Mouse (Mus musculus) midbrain, embryonic 12.5 days (tissue): ENCODE results near the gene Trim46. TPM values are rescaled to one million over a fixed set of nuclear protein-coding genes. Genes with fewer than 3 reads are reported as not detected.

Experiments
- ATAC-seq: fragments of 200-750 bp; cut with Nextera tagmentation; 2 replicates; pipeline ENCODE4 v1.8.0; 2017; ENCODE audit warnings: low read depth, moderate TSS enrichment, moderate library complexity; ENCODE audit not compliant: low FRiP score
- H3K27ac ChIP-seq: fragments of 300-500 bp; sonication (generic); replicated peaks from 2 replicates; pipeline ENCODE4 v1.5.1; 2016; ENCODE audit warnings: mild to moderate bottlenecking
- H3K27me3 ChIP-seq: fragments of 300-500 bp; sonication (generic); 2 replicates; pipeline ENCODE4 v1.6.1; 2016; ENCODE audit warnings: mild to moderate bottlenecking
- H3K36me3 ChIP-seq: fragments of 300-500 bp; sonication (generic); 2 replicates; pipeline ENCODE4 v1.6.1; 2016
- H3K4me1 ChIP-seq: fragments of 300-500 bp; sonication (generic); 2 replicates; pipeline ENCODE4 v1.6.1; 2016
- H3K4me2 ChIP-seq: fragments of 300-500 bp; sonication (generic); replicated peaks from 2 replicates; pipeline ENCODE4 v1.6.1; 2016; ENCODE audit warnings: mild to moderate bottlenecking, moderate library complexity
- H3K4me3 ChIP-seq: fragments of 300-500 bp; sonication (generic); 2 replicates; pipeline ENCODE4 v1.5.1; 2016; ENCODE audit warnings: mild to moderate bottlenecking
- H3K9ac ChIP-seq: fragments of 300-500 bp; sonication (generic); replicated peaks from 2 replicates; pipeline ENCODE4 v1.6.1; 2016; ENCODE audit warnings: mild to moderate bottlenecking, moderate library complexity
- H3K9me3 ChIP-seq: fragments of 300-500 bp; sonication (generic); 2 replicates; pipeline ENCODE4 v1.6.1; 2016; ENCODE audit warnings: mild to moderate bottlenecking
- WGBS: fragments of 180-500 bp; shearing (Covaris S2); methylation state at CpG from one replicate; pipeline ENCODE4 v1.1.7; 2016; 5-methylcytosine and 5-hydroxymethylcytosine counted together
- polyA plus RNA-seq: library from polyadenylated mRNA; unstranded; fragments of >200 nt; fragmentation: Nextera tagmentation; extraction: Ambion mirVana; gene quantifications from 2 replicates; pipeline ENCODE4 v1.2.1, GENCODE M21; 2016

Trim46 gene
- polyA plus RNA-seq, 1 experiment from 2014 or later = 25.1 TPM

DNA sequence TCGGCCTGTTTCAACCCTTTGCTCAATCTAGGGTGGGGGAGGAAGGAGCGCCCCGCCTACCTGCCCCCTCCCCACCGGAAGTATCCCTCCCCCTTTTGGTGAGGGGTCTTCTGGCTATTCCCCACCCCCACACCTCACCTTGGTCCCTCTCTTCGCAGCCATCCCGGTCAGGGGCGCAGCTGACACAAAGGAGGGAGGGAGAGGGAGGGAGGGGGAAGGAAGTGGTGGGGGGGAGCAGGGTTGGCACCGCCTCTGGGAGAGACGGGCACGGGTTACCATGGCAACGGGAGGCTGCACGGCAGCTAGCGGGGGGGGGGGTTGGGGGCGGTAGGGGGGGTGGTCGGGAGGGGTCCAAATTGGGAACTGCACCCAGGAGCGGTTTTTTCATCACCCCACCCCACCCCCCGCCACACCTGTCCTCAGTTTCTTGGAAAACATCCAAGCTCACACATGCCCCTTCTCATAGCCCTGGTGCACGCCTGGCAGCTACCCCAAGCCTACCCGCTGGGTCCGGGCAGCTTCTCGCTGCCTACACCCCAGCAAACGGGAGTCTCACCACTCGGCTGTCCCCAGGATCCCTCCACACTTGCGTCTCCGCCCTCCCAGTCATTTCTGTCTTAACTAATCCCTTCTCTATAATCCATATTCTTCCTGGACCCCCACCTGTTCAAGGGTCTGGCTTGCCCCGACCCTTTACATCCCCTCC is 974 bp downstream of the Trim46 start:
- H3K9ac ChIP-seq = peak overlapping the region; percentile 71
- 0% methylated on average over 14 of the region's 26 CpGs for WGBS
- H3K36me3 ChIP-seq = peaks cover 17% of the 10 kb centered on the region
- no peaks in the 10 kb centered on the region for H3K9me3 ChIP-seq
- H3K27me3 ChIP-seq = peaks cover 12% of the 10 kb centered on the region; the same call in 1 of the 2 replicates
- H3K4me3 ChIP-seq = peak overlapping the region; percentile 78
- peak; percentile 41 for ATAC-seq
- peak overlapping the region; percentile 90 for H3K27ac ChIP-seq
- H3K4me1 ChIP-seq = peaks cover 47% of the 10 kb centered on the region
- peak overlapping the region; percentile 91 for H3K4me2 ChIP-seq

DNA sequence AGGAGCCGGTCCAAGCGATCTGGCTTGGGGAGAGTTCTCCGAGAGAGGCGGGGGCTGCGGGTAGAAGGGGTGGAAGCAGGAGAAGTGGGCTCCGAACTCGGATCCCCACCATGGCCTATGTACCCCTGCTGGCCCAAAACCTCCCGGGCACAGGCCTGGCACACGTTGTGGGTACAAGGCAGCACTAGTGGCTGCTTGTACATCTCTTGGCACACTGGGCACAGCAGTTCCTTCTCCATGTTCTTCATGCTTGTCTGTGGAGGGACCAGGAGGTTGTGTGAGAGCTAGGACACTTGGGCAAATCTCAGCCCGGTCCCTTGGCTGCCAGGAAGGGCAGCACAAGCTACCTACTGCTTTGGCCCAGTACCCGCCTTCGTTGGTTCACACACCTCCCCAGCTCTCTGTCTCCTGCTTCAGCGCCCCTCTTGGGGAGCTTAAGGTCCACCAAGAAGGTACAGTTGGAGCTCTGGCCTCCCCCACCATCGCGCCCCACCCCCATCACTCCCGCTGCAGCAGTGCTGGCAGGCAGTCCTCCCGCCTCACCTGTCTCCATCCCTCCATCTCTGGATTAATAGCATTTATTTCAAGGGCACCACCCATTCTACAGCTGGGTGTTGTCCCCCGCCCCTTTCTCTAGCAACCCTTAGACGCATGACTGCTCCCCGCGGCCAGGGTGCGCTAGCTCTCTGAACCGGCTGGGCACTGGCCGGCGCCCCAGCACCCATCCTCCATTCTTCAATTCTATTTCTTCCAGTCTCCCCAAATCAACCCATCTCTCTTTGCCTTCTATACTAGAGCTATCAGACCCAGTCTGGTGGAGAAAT is 1.7 kb downstream of the Trim46 start:
- Histone ChIP-seq H3K36me3 (peaks cover 21% of the 10 kb centered on the region), H3K9ac (peak overlapping the region; percentile 71), H3K4me3 (peak overlapping the region; percentile 78), H3K27ac (peak overlapping the region; percentile 90), H3K27me3 (peaks cover 8% of the 10 kb centered on the region; the same call in 1 of the 2 replicates), H3K4me2 (peak overlapping the region; percentile 91), H3K4me1 (peaks cover 47% of the 10 kb centered on the region), H3K9me3 (no peaks in the 10 kb centered on the region)
- peak; percentile 9 for ATAC-seq
- WGBS = 10% methylated on average over 25 of the region's 25 CpGs

DNA sequence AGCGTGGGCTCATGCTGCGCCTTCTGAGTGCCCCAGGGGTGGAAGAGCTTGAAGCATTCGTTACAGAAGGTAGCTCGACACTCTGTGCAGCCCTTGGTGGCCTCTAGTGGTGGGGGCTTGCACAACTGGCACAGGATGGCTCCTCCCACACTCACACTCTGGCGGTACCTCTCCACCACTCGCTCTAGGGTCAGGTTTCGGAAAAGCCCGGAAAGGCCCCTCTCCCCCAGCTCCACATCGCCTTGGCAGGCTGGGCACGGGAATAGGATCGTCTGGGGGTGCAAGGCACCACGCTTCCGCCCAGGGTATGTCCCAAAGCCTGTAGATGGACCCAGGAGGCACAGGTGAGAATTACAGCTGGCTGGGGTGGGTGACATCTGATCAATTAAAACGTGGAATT is 2.5 kb downstream of the Trim46 start:
- WGBS = 13% methylated on average over 14 of the region's 14 CpGs
- H3K4me3 ChIP-seq = peak overlapping the region; percentile 78
- H3K27me3 ChIP-seq = peaks cover 8% of the 10 kb centered on the region; the same call in 1 of the 2 replicates
- H3K27ac ChIP-seq = peak overlapping the region; percentile 90
- H3K4me1 ChIP-seq = peaks cover 47% of the 10 kb centered on the region
- ATAC-seq = peak; percentile 23; the same call in 1 of the 2 replicates
- H3K9ac ChIP-seq = peak overlapping the region; percentile 71
- peaks cover 26% of the 10 kb centered on the region for H3K36me3 ChIP-seq
- H3K4me2 ChIP-seq = peak overlapping the region; percentile 91
- H3K9me3 ChIP-seq = no peaks in the 10 kb centered on the region

DNA sequence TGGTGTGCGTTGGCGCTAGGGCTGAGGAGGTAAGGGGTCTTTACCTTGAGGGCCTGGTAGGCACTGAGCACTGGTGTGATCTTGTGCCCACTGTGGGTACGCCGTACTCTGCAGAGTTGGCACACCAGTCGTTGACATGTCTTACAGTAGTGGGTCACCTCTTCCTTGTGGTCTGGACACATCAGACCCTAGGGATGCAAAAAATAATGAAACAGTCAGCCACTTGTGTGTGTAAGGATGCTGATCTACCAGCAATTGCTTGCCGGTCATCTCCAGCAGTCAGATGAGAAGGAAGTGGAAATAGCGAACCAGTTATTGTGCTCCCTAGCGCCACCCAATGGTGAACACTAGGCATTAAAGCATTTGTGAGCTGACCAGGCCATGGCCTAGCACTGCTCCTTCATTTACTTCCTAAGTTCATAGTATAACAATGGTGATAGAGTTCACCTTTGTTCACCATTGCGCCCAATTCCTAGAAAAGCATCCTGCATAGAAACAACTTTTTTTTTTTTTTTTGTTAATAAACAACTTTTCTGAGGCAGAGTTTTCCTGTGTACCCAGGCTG is 3.7 kb downstream of the Trim46 start:
- Histone ChIP-seq H3K27ac (no peak overlapping the region), H3K4me1 (peaks cover 43% of the 10 kb centered on the region), H3K4me2 (no peak overlapping the region), H3K9ac (no peak overlapping the region), H3K27me3 (peaks cover 8% of the 10 kb centered on the region; the same call in 1 of the 2 replicates), H3K4me3 (no peak overlapping the region), H3K9me3 (no peaks in the 10 kb centered on the region), H3K36me3 (peaks cover 38% of the 10 kb centered on the region)
- ATAC-seq = no peak
- WGBS = 74% methylated on average over 9 of the region's 9 CpGs

DNA sequence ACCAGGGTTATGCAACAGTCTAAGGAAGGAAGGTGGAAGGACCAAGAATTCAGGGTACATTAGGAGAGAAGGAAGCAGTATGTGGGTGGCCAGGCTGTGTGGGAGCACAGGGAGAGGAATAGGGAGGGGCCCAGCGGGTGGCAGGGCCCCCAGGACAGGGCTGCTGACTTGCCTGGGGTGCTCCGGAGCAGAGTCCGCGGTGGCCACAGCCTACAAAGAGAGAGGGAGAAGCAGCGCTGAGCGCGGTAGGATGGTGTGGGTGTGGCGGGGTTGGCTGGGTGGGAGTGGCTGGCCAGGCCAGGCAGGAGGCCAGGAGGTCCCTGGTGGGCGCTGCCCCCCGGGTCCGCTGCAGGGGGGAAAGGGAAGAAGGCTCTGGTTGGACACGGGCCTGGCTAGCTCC is 7.6 kb downstream of the Trim46 start:
- Histone ChIP-seq H3K9ac (no peak overlapping the region), H3K4me2 (no peak overlapping the region), H3K4me1 (peaks cover 11% of the 10 kb centered on the region), H3K27me3 (no peaks in the 10 kb centered on the region), H3K9me3 (no peaks in the 10 kb centered on the region), H3K27ac (no peak overlapping the region), H3K4me3 (no peak overlapping the region), H3K36me3 (peaks cover 74% of the 10 kb centered on the region)
- no peak for ATAC-seq
- 66% methylated on average over 10 of the region's 12 CpGs for WGBS

DNA sequence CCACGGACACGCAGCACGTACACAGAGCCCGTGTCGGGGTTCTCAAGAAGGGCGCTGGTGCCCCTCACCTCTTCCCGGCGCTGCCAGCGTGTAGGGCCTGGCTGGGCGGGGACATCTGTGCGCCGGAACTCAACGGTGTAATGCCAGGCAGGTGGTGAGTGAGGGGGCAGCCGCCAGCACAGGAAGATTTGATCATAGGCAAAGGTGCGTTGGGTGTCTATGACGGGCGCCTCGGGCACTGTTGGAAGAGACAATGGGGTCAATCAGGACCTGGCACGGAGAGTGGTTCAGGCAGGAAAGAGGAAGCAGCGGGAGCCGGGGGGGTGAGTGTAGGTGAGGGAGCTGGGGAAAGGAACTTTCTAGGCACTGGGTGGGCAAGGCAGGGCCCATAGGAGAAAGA is 8.4 kb downstream of the Trim46 start:
- Histone ChIP-seq H3K27ac (no peak overlapping the region), H3K27me3 (no peaks in the 10 kb centered on the region), H3K9me3 (no peaks in the 10 kb centered on the region), H3K4me1 (peaks cover 3% of the 10 kb centered on the region; the same call in 1 of the 2 replicates), H3K4me3 (no peak overlapping the region), H3K9ac (no peak overlapping the region), H3K4me2 (no peak overlapping the region), H3K36me3 (peaks cover 75% of the 10 kb centered on the region)
- 96% methylated on average over 21 of the region's 21 CpGs for WGBS
- no peak for ATAC-seq

DNA sequence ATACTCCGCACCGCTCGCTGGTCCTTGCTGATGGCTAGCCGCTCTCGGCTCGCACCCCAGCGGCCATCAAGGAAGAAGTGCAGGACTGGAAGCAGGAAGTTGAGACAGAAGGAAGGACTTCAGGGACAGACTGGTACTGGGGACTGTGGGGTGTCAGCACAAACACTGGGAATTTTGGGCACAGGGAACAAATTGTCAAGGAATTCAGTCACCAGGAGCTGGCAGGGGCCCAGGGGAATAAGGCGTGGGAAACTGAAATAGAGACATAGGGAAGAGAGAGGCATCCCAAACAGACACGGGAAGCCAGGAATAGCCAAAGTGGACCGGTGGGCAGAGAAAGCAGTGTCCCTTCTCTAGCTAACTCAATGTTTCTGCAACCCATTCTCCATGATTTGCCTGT is 9.6 kb downstream of the Trim46 start:
- Histone ChIP-seq H3K27me3 (no peaks in the 10 kb centered on the region), H3K4me2 (no peak overlapping the region), H3K4me3 (no peak overlapping the region), H3K27ac (no peak overlapping the region), H3K9ac (no peak overlapping the region), H3K4me1 (no peaks in the 10 kb centered on the region), H3K9me3 (no peaks in the 10 kb centered on the region), H3K36me3 (peaks cover 69% of the 10 kb centered on the region)
- ATAC-seq = no peak
- WGBS = 88% methylated on average over 10 of the region's 10 CpGs

DNA sequence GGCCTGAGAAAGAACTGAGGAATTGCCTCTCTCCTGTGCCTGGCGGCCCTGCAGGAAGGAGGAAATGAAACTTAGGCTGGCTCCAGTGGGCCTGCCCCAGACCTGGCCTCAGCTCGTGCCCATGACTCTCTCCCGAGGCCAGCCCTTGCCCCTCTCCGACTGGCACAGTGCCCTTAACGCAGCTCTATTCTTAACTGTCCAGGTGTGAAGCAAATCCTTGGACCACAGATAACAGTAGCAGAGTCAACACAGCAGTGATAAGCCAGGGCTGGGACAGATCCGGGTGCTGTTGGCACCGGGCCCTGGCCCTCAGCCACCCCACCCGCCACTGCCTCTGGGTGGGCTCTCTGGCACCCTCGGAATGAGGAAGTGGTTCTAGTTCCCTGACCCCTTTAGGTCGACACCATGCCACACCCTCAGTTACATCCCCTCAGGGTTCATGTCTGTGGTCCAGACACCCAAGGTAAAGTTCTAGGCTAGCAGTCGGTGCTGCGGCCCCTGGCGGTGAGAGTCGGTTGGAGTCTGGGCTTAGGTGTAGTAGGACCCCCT is 12.5 kb downstream of the Trim46 start:
- no peak for ATAC-seq
- no peak overlapping the region for H3K4me3 ChIP-seq
- H3K9me3 ChIP-seq = no peaks in the 10 kb centered on the region
- H3K4me1 ChIP-seq = peaks cover 7% of the 10 kb centered on the region
- H3K36me3 ChIP-seq = peaks cover 49% of the 10 kb centered on the region
- H3K27me3 ChIP-seq = no peaks in the 10 kb centered on the region
- no peak overlapping the region for H3K4me2 ChIP-seq
- WGBS = 84% methylated on average over 14 of the region's 14 CpGs
- H3K9ac ChIP-seq = no peak overlapping the region
- H3K27ac ChIP-seq = no peak overlapping the region

DNA sequence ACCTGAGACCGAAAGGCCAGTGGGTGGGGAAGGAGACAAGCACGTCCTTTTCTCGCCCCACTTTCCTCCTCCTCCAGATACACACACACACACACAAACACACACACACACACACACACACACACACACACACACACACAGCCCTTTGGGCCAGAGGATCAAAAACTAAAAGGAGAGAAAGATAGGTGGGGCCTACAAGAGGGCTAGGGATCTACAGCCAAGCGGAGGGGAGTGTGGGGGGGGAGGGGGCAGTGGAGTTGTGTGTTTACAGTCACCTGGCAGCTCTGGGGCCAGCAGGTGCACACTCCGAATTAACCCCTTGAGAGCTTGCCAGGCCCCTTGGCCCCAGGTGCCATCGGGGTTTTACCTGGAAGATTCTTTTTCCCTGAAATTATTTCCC is 13.5 kb downstream of the Trim46 start:
- H3K36me3 ChIP-seq = peaks cover 39% of the 10 kb centered on the region
- H3K4me3 ChIP-seq = no peak overlapping the region
- H3K27me3 ChIP-seq = no peaks in the 10 kb centered on the region
- no peak overlapping the region for H3K9ac ChIP-seq
- peaks cover 18% of the 10 kb centered on the region for H3K4me1 ChIP-seq
- H3K9me3 ChIP-seq = no peaks in the 10 kb centered on the region
- WGBS = 84% methylated on average over 6 of the region's 6 CpGs
- H3K27ac ChIP-seq = no peak overlapping the region
- no peak overlapping the region for H3K4me2 ChIP-seq
- ATAC-seq = no peak

DNA sequence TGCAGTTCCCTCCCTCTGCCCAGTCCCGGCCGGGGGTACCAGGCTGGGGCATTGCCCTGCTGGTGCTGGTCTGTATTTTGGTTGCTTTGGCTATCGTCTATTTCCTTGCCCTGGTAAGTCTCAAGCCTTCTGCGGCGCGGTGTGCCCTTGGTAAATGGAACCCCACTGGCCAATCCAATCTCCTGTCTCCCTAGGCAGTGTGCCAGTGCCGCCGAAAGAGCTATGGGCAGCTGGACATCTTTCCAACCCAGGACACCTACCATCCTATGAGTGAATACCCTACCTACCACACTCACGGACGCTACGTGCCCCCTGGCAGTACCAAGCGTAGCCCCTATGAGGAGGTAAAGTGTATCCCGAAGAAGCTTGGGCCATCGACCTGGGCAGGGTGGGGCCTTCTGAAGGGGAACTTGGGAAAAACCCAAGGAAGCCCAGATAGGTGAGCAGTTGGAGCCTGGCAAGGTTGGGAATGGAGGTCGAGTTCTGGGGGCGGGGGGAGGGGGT is 14.3 kb downstream of the Trim46 start:
- no peak overlapping the region for H3K4me3 ChIP-seq
- WGBS = 82% methylated on average over 16 of the region's 16 CpGs
- no peaks in the 10 kb centered on the region for H3K27me3 ChIP-seq
- H3K36me3 ChIP-seq = peaks cover 33% of the 10 kb centered on the region
- H3K4me1 ChIP-seq = peaks cover 24% of the 10 kb centered on the region
- H3K9ac ChIP-seq = no peak overlapping the region
- H3K9me3 ChIP-seq = no peaks in the 10 kb centered on the region
- no peak overlapping the region for H3K27ac ChIP-seq
- H3K4me2 ChIP-seq = no peak overlapping the region
- no peak for ATAC-seq

DNA sequence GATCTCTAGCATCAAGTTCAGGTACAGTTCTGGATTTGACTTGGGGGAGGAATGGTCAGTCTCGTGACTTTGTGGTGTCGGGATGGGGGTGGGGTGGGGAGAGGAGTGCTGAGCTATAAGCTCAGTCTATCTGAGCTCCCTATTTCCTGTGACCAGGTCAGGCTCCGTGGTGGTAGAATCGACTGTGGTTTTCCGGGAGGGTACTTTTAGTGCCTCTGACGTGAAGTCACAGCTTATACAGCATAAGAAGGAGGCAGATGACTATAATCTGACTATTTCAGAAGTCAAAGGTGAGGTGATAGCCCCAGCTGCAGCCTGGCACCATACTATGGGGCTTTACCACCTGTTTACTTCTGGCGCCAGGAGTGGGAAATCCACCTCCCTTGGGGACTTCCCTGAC is 14.8 kb downstream of the Trim46 start:
- Histone ChIP-seq H3K27ac (no peak overlapping the region), H3K27me3 (no peaks in the 10 kb centered on the region), H3K4me1 (peaks cover 27% of the 10 kb centered on the region), H3K9me3 (no peaks in the 10 kb centered on the region), H3K4me3 (no peak overlapping the region), H3K9ac (no peak overlapping the region), H3K36me3 (peaks cover 29% of the 10 kb centered on the region), H3K4me2 (no peak overlapping the region)
- no peak for ATAC-seq
- 78% methylated on average over 7 of the region's 7 CpGs for WGBS
